Mouse (Mus musculus) subcutaneous adipose tissue, adult 2 months (tissue): ENCODE data around the gene Spocd1. TPM values are rescaled to one million over a fixed set of nuclear protein-coding genes. Genes with fewer than 3 reads are reported as not detected.

Experiments used
- polyA plus RNA-seq: library from polyadenylated mRNA; depleted of rRNA; stranded (reverse); fragments of >200 nt; gene quantifications from 2 replicates; pipeline ENCODE4 v1.2.3, GENCODE M21; 2012; ENCODE audit warnings: low replicate concordance; rRNA removed

The Spocd1 gene
- polyA plus RNA-seq: 0.13 TPM in 1 of 2 replicates, not detected in the other

GRCm38 (mm10) chr4:129928949-129929348, at the start of gene Spocd1:
Spocd1 (plus strand) TSS chr4:129929249.

GRCm38 (mm10) chr4:129984421-129985061, 55.5 kb downstream of the Spocd1 start, which contains the start of gene Adgrb2:
Adgrb2 (plus strand) TSS chr4:129984870.

Other genes with a start within 250 kb of the Spocd1 start
- 19.3 and 45.2 TPM in 2 replicates for gene Tmem39b, start 232.4 kb upstream of the Spocd1 start, polyA plus RNA-seq
- gene Khdrbs1, start 186.9 kb upstream of the Spocd1 start, polyA plus RNA-seq: 10.8 and 32.5 TPM in 2 replicates
- gene Ptp4a2, start 118.0 kb upstream of the Spocd1 start, polyA plus RNA-seq: 36.9 and 44.1 TPM in 2 replicates
- 0.99 and 15.8 TPM in 2 replicates for gene Adgrb2, start 55.6 kb downstream of the Spocd1 start, polyA plus RNA-seq
- 14.5 and 152 TPM in 2 replicates for gene Col16a1, start 118.6 kb downstream of the Spocd1 start, polyA plus RNA-seq
- gene Pef1, start 173.3 kb downstream of the Spocd1 start, polyA plus RNA-seq: 140 and 212 TPM in 2 replicates
- gene Hcrtr1, start 210.1 kb downstream of the Spocd1 start, polyA plus RNA-seq: 0.54 and 1.0 TPM in 2 replicates
- 126 and 246 TPM in 2 replicates for gene Tinagl1, start 245.9 kb downstream of the Spocd1 start, polyA plus RNA-seq